Mouse (Mus musculus): ENCODE results near the gene Ick.
"Not testable (repeated sequence)": the region's sequence is repeated elsewhere in the genome, so short reads cannot be mapped to it uniquely, and the experiment has no call there.

Gene Ick

DNA sequence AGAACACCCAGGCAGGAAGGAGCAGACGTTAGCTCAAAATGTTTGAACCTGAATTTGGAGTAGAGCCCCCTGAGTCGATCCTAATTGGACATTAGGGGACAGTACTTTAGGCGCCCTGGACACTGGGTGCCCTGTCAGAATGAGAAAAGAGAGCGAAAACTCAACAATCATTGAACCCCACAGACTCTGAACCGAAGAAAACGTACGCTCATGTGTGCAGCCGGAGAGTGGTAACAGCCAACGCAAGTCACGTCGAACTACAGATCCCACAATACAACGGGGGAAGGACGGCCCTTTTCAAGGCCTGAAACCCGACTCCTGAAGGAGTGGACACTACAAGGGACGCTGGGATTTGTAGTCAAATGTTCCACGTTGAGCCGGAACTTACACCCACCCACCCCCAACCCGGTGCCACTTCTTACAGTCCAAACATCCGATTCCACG, at the start of gene Ick, which contains the start of gene Fbxo9:
Gene Ick (plus strand): TSS at position 397 of the 444 bp plus-strand sequence.
Gene Fbxo9 (minus strand): TSS at position 270 of the 444 bp plus-strand sequence.
- peak; percentile 83 for DNase-seq (ENCODE audit: low read depth, low spot score)

DNA sequence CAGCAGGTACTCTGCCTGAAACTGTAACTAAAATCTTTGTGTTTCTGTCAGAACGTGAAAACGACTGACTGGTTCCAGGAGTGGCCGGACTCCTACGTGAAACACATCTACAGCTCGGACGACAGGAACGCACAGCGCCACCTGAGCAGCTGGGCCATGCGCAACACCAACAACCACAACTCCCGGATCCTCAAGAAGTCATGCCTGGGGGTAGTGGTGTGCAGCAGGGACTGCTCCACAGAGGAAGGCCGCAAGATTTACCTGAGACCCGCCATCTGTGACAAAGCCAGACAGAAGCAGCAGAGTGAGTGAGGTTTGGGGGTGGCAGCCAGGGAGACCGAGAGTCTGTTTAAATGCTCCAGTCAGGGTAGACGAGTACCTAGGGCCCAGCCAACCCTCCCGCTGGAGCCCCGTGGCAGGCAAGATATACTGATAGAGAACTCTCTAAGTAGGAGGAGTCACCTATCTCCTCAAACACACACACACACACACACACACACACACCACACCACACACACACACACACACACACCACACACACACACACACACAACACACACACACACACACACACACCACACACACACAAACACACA, 49.4 kb upstream of the Ick start:
- DNase-seq (ENCODE audit: low read depth, low spot score) = no peak

- DNase-seq (ENCODE audit: low read depth, low spot score) = no peak
Observed at GRCm38 (mm10) chr9:78062392-78062791, 46.6 kb upstream of the Ick start.

GRCm38 (mm10) chr9:78064121-78064520, 44.9 kb upstream of the Ick start:
- no peak for DNase-seq (ENCODE audit: low read depth, low spot score)

- no peak for DNase-seq (ENCODE audit: low read depth, low spot score)
Observed at GRCm38 (mm10) chr9:78070496-78070895, 38.5 kb upstream of the Ick start.

DNA sequence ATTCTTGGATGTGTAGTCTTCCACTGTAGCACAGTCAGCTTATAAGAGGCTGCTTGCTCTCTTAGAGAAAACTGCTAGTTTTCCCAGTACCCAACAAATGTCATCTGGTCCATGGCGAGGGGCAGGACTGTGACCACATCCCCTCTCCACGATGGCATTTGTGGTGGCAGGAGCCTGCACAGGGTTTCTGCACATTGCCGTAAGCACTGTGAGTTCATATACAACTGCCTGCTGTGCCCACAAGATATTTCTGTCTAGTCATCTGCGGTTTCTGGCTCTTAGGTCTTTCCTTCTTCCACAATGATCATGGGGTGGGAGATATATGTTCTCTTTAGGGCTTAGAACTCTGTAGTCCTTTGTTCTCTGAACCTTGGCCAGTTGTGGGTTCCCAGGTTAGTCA, 37.4 kb upstream of the Ick start:
- DNase-seq (ENCODE audit: low read depth, low spot score) = no peak

DNA sequence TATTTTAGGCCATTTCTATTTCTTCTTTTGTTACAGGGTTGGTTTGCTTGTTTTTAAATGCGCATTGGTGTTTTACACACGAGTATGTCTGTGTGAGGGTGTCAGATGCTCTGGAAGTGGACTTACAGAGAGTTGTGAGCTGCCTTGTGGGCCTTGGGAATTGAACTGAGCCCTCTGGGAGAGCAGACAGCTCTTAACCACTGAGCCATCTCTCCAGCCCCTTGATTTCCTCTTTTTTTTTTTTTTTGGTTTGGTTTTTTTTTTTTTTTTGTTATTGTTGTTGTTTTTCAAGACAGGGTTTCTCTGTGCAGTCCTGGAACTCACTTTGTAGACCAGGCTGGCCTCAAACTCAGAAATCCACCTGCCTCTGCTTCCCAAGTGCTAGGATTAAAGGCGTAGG, 35.7 kb upstream of the Ick start:
- DNase-seq (ENCODE audit: low read depth, low spot score) = not testable (repeated sequence)

DNA sequence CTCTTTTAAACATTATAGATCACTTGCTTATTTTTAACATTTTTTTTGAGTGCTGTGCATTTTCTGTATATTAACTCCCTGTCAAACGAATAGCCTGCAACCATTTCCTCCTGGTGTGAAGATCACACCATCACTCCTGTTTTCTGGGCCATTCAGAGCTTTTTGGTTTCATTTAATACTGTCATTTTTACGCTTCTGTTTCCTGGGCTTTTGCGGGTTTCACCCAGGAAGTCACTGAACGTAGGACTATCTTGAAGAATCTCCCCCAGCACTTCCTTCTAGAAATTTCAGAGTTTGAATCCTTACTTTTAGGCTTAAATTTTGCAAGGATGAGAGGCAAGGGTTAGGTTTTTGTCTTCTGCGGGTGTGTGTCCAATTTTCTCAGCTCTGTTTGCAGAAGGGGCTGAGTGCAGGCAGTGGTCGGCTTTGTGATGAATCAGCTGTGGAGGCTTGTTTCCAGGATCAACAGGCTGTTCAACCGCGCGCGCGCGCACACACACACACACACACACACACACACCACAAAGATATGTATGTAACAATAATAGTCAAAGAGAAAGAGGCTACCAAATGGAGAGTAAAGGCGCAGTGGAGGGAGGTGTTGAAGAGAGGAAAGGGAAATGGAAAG, 35.2 kb upstream of the Ick start:
- no peak for DNase-seq (ENCODE audit: low read depth, low spot score)

DNA sequence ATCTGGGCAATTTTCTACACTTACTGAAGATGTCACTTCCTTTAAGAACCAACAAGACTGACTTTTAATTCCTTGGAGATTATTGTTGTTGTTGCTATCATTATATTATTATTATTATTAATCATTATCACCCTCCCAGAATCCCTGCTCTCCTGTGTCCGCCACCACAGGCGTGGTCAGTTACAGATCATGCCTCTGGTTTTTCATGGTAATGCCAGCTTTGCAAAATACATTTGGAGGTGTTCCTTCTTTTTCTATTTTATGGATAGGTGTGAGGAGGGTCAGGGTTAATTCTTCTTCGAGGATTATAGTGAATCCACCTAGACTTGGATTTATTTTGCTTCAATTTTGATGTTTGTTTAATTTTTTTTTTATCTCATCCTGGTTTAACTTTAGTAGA, 33.7 kb upstream of the Ick start:
- no peak for DNase-seq (ENCODE audit: low read depth, low spot score)

- DNase-seq (ENCODE audit: low read depth, low spot score) = no peak
Observed at GRCm38 (mm10) chr9:78078240-78078639, 30.8 kb upstream of the Ick start.

- no peak for DNase-seq (ENCODE audit: low read depth, low spot score)
Observed at GRCm38 (mm10) chr9:78081835-78082234, 27.2 kb upstream of the Ick start.

DNA sequence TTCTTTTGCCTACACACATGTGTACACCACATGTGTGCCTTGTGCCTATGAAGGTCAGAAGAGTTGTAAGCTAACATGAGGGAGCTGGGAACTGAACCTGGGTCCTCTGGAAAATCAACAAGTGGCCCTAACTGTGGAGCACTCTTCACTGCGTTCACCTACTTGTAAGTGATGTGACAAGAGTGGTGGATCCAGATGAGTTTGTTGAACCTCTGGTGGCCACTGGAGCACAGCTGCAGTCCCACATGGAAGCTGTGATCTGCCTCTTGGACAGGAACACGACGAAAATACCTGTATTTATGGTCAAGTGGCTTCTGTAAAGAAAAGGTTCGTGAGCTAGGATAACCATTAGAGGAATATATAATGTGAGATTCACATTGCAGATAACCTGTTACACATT, 24.7 kb upstream of the Ick start:
- DNase-seq (ENCODE audit: low read depth, low spot score) = no peak

DNA sequence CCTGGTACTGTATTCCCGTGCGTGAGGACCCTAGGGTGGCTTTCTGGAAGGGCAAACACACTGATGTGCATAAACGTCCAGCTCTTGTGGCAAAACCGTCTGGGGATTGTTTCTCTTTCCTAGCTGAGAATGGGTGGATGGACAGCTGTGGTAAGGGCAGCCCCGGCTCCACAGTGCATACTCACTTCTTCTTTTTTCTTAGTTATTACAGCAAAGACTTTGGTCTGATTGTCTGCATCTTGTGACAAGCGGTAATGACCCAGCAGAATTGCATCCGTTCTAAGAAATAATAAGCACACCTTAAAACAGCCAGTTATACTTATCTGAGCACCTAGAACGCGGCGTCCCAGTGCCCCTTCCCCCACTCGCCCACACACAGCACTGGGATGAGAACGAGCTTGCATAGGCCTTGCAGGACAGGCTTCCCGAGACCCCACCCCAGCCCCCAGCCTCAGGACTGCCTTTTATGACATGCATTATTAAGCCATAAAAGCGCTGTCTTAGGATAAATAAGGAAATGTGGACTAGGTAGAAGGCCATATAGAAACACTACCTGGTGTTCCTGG, 23.2 kb upstream of the Ick start:
- no peak for DNase-seq (ENCODE audit: low read depth, low spot score)

GRCm38 (mm10) chr9:78087751-78088150, 21.2 kb upstream of the Ick start:
- DNase-seq (ENCODE audit: low read depth, low spot score) = no peak

DNA sequence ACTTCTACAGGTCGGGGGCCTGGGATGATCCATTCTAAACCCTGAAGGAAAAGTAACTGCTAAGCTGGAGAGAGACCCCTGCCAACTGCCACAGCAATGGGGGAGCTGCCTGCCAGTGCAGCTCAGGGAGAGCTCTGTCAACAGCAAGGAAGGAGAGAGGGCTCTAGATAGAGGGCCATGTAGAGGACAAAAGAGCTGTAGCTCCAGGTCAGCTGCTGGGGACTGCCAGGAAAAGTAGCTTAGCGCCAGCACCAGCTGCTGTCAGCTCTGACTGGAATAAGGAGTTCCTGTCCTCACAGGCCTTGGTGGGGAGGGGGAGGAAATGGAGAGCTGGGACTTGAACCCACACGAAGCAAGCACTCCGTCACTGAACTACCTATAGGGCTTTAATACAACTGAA, 20.5 kb upstream of the Ick start:
- DNase-seq (ENCODE audit: low read depth, low spot score) = no peak

DNA sequence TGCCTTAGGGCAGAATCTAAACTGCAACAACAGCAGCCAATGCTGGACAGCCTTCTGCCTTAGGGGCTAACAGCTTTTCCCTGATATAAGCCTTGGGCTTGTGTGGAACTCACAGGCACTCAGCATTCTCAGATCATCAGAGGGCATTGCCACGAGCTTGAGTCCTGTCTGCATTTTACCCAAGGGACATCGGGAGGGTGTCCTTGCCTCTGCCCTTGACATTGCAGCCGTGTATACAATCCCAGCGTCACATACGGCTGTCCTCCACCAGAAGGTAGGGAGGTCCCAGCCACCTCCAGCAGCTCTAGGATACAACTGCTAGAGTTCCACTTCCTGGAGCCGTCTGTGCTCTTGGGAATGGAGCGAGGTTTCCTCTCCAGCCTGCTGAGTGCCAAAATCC, 20.0 kb upstream of the Ick start:
- no peak for DNase-seq (ENCODE audit: low read depth, low spot score)

DNA sequence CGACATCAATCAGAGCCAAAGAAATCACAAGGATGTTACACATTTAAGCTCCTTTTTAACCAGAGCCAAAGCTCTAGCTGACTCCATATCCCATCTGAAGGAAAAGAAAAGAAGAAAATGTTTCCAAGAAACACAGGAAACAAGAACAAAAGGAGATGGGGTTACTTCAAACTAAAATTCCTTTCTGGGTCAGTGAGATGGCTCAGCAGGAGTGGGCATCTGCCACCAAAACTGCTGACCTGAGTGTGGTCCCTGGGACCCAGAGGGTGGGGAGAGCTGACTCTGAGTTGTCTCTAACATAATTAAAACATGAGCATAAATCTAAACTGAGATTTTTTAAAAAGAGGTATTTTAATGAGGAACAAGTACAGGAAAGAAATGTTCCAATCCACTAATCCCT, 19.1 kb upstream of the Ick start:
- DNase-seq (ENCODE audit: low read depth, low spot score) = no peak

DNA sequence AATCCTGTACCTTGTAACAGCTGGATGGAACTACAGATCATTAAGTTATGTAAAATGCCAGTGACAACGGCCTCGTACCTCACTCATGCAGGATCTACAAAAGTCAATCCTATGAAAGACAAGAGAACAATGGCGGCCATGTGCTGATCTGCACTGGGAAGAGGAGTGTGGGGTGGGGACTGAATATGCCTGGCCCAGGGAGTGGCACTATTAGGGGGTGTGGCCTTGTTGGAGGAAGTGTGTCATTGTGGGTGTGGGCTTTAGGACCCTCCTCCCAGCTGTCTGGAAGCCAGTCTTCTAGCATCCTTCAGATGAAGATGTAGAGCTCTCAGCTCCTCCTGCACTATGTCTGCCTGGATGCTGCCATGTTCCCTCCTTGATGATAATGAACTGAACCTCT, 18.4 kb upstream of the Ick start:
- no peak for DNase-seq (ENCODE audit: low read depth, low spot score)

- no peak for DNase-seq (ENCODE audit: low read depth, low spot score)
Observed at GRCm38 (mm10) chr9:78095686-78096085, 13.3 kb upstream of the Ick start.

GRCm38 (mm10) chr9:78096376-78096775, 12.6 kb upstream of the Ick start:
- DNase-seq (ENCODE audit: low read depth, low spot score) = peak; percentile 36

DNA sequence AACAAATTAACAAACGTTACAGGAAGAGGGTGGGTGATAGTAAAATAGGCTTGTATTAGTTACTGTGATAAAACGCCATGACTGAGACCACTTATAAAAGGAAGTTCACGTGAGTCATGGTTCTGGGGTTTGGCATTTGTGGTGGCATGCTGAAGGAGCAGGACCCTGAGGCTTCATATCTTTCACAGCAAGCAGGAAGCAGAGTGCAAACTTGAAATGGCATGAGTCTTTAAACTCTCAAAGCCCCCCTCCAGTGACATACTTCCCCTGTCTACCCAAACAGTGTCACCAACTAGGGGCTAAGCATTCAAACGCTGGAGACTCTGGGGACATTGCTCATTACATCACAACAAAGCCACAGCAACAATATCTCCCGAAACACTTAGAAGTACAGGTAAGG, 8.0 kb upstream of the Ick start:
- DNase-seq (ENCODE audit: low read depth, low spot score) = no peak

DNA sequence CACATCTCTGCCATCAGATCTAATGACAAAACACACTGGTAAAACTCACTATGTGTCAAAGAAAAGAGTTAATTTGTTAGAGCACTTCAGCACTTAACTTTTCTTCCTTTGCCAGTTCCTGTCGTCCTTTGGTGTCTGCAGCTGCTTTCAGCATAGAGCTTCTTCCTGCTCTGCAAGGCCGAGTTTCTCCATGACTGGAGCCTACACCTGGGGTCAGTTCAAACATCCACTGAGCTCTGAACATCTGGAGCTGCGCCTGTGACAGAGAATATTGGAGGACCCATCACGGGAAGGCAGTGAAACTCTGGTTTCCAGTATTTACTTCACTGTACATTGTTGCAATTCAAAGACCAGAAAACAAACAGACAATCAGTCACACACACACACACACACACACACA, 7.6 kb upstream of the Ick start:
- DNase-seq (ENCODE audit: low read depth, low spot score) = no peak

DNA sequence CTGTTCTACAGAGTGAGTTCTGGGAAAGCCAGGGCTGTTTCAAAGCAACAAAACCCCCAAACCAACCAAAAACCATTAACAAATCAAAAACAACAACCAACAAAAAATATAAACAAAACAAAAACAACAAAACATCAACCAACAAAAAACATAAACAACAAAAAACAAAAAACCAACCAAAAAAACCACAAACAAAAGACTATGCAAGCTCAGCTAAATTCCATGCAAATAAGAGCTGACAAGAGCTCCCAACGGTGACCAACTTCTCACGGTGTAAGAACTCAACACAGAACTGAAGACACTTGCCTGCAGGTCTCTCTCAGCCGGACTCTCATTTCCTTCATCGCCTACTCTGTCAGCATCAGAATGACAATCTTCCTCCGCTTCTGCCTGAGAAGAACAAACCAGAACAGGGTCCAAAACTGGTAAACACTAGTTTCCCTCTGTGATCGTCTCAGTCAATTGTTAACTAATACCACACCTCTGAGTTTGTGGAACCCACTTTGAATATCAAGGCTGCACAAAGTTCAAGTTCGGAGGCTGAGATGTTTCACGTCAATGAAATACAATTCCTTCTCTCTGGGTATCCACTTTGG, 4.9 kb upstream of the Ick start:
- DNase-seq (ENCODE audit: low read depth, low spot score) = peak; percentile 11

All from WW6 (cell line).